Mouse (Mus musculus) large intestine, adult 2 months (tissue): ENCODE data around the gene Uvrag. TPM values are rescaled to one million over a fixed set of nuclear protein-coding genes. Genes with fewer than 3 reads are reported as not detected.
A peak's percentile ranks its signal among the peaks of the same experiment; 100 is the strongest.

Experiments
- DNase-seq: peaks from one replicate; pipeline ENCODE4 v3.0.0-alpha.2; 2012; ENCODE audit warnings: low read depth, low spot score
- WGBS: fragments of 180-500 bp; shearing (Covaris S2); methylation state at CpG from one replicate; pipeline ENCODE4 v1.1.7; 2018; 5-methylcytosine and 5-hydroxymethylcytosine counted together
- polyA plus RNA-seq: library from polyadenylated mRNA; depleted of rRNA; stranded (reverse); fragments of >200 nt; gene quantifications from 2 replicates; pipeline ENCODE4 v1.2.3, GENCODE M21; 2012; rRNA removed

The Uvrag gene
- polyA plus RNA-seq, result 5.0 and 9.5 TPM in 2 replicates

- under 1% methylated on average over 51 of the region's 51 CpGs for WGBS
- DNase-seq, result peak; percentile 99
Measured at GRCm38 (mm10) chr7:99140984-99141918, at the start of gene Uvrag. Gene Uvrag (minus strand): TSS chr7:99141141.

DNA sequence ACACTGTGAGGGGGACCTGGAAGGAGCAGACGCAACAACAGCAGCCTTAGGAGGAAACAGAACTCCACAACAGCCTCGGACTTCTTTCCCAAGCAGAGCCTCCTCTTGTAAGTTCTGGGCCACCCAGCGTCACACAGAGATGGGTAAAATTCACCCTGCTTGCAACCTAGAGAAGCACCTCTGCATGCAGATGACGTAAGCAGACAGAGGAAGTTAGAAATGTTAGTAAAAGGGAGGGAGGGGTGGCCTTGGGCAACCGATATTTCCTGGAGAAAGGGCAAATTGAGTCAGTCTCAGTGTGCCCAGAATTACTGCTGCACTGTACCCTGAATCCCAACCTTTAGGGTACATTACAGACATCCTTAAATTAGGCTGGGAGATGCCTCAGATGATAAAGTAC lies 48.9 kb upstream of the Uvrag start:
- no peak for DNase-seq
- 77% methylated on average over 5 of the region's 5 CpGs for WGBS

GRCm38 (mm10) chr7:99188630-99189029 lies 47.7 kb upstream of the Uvrag start:
- 86% methylated on average over 6 of the region's 6 CpGs for WGBS
- no peak for DNase-seq

DNA sequence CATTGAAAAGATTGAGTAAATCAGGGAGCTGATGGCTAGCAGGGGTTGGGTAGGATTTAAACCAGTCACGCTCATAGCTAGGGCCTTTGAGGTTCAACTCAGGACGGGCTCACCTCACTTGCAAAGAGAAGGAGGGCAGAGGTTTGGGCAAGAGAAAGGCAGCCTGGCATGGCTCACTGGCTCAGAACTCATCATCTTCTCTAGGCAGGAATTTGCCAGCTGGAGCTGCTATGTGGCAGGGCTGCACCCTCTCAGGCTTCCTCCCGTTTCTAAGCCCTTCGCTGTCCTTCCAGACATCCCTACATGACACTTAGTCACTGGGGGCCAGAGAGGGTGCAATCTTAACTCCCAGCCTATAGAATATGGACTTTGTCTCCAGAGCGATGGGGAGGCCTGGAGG lies 46.5 kb upstream of the Uvrag start:
- DNase-seq, result no peak

DNA sequence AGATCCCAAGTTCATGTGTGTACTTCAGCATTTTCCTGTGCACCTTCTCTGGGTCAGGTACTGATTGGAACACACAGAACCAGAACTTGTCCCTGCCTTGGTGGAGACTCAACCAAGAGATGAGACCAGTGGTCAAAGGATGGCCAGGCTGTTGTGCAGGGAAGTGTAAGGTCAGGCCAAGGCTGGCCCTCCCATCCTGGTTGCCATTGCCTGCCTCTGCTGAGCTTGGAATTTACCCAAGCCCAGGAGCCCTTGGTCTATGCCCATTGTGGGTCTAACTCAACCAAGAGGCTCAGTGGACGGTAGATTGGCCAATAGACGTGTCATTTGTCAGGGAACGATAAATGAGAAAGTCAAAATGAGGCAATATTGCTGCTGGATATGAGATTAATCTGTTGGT lies 44.5 kb upstream of the Uvrag start:
- DNase-seq, result no peak
- 93% methylated on average over 3 of the region's 3 CpGs for WGBS

More for the DNA sequence above, 46.5 kb upstream of the Uvrag start:
- WGBS, result 81% methylated on average over 5 of the region's 5 CpGs

DNA sequence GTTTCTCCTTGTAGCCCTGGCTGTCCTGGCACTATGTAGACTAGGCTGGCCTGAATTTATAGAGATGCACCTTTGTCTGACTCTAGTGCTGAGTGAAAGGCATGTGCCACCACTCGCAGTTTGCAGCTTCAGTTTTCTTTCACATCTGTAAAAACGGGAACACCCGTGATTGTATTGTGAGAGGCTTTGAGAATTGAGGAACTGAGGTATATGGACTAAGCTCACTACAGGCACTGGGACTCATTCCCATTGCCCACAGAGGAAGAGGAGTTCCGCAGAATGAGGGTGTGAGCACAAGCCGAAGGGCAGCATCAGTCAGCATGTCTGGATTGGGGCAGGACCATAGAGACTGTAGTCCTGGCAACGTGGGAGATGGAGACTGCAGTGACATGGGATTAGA lies 42.8 kb upstream of the Uvrag start:
- no peak for DNase-seq
- 77% methylated on average over 6 of the region's 6 CpGs for WGBS

- no peak for DNase-seq
- WGBS, result under 1% methylated on average over 63 of the region's 63 CpGs
Measured at GRCm38 (mm10) chr7:99182432-99183172, 41.7 kb upstream of the Uvrag start, which contains the start of gene Dgat2. Gene Dgat2 (minus strand): TSS chr7:99182719.

DNA sequence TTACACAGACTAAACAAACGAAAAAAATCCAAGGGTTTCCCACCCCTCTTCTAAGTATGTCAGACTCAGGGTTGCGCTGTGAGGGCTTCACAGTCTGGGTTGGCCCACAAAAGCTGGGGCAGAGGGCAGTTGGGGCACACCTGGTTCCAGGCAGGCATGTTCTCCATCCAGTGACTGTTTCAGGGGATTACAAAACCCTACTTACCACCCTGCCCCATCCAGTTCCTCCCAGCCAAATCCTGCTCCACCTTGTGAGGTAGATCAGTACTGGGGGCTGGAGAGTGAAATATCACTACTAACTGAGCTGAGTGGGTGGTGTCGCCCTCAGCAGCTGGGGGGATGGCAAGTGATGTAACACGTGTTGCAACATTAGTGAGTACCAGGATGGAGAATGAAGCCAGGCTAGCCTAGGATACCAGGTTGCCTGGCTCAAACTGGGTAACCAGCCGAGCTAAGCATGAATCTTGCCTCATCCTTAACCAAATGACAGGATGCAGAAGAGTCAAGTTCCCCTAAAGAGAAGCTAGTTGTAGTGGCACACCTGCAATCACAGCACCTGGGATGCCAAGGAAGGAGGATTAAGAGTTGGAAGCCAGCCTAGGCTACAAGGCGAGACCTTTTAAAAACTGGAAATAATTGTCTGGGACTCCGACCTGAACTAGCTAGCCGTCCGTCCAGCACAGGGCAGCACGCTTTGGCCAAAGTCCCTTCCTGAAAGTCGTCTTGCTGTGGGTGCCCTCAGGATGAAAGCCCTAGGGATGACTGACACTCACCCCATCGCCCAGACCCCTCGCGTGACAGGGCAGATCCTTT lies 40.9 kb upstream of the Uvrag start:
- 26% methylated on average over 14 of the region's 14 CpGs for WGBS
- DNase-seq, result no peak

- WGBS, result 46% methylated on average over 1 of the region's 1 CpGs
- no peak for DNase-seq
Measured at GRCm38 (mm10) chr7:99180162-99180561, 39.2 kb upstream of the Uvrag start.

- DNase-seq, result no peak
- WGBS, result 95% methylated on average over 9 of the region's 9 CpGs
Measured at GRCm38 (mm10) chr7:99179271-99179670, 38.3 kb upstream of the Uvrag start.

GRCm38 (mm10) chr7:99177386-99177785 lies 36.4 kb upstream of the Uvrag start:
- DNase-seq, result no peak
- 95% methylated on average over 5 of the region's 5 CpGs for WGBS

GRCm38 (mm10) chr7:99175666-99176065 lies 34.7 kb upstream of the Uvrag start:
- 97% methylated on average over 9 of the region's 9 CpGs for WGBS
- DNase-seq, result no peak

DNA sequence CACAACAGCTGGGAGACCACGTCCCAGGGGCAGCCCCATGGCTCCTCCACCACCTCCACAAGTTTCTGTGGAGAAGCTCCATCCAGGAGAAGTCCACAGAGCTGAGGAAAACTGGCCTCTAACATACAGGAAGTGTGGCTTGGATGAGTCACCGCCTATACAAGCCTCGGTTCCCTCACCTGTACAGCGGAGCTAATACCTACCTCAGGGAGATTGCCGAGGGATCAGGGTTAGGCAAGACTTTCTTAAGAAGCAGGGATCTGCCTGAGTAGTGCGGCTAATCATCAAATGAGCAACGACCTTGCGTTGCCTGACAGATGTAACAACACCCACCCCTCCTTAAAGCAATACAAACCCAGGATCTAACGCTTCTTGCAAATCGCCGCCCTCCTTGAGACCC lies 34.2 kb upstream of the Uvrag start:
- DNase-seq, result no peak
- 53% methylated on average over 11 of the region's 11 CpGs for WGBS

GRCm38 (mm10) chr7:99174006-99174405 lies 33.1 kb upstream of the Uvrag start:
- 95% methylated on average over 4 of the region's 4 CpGs for WGBS
- DNase-seq, result no peak

GRCm38 (mm10) chr7:99172898-99173297 lies 32.0 kb upstream of the Uvrag start:
- 31% methylated on average over 6 of the region's 6 CpGs for WGBS
- DNase-seq, result peak; percentile 87

DNA sequence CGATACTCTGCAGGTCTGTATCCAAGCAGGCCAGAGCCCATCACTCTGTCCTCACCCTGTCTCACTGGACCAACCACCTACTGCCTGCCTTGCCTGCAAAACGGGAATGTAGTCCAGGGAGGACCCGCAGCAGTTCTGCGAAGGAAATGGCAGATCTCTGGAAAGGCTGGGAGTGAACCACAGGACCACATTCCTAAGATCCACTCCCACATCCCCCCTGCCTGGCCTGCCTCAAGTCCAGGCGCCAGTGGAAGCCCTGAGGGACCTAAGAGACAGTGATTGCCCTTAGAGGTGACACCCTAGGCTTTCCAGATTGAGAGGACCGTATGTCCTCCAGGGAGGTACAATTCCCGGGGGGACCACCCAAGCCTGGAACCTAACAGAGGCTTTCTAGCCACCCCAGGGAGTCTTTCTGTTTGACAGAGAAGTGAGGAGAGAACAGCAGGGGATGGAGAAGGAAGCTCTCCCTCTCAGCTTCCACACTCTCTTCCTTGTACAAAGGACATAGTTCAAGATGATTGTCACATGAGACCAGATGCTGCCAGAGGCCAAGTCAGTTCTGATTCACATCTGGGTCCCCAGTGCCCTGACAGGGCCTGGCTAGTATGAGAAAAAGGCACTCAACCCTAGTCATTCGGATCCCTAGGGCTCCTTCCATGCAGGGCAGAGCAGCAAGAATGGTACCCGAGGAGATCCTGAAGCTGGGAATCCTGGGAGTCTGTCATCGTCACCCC lies 31.0 kb upstream of the Uvrag start:
- WGBS, result 87% methylated on average over 10 of the region's 10 CpGs
- no peak for DNase-seq

DNA sequence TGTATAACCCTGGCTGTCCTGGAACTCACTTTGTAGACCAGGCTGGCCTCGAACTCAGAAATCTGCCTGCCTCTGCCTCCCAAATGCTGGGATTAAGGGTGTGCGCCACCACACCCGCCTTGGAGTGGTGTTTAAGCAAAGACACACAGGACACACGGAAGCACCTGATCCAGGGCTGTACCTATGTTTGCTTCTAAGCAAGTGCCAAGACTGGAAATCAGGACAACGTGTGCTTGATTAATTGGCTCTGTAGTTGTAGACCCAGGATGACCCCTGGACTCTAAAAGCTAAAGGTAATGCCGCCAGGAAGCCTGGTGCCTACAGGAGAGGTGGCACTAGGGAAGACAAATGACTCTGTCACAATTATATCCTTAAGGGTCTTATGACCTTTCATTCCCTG lies 29.6 kb upstream of the Uvrag start:
- DNase-seq, result no peak
- 76% methylated on average over 6 of the region's 6 CpGs for WGBS

- no peak for DNase-seq
- WGBS, result 61% methylated on average over 9 of the region's 9 CpGs
Measured at GRCm38 (mm10) chr7:99169717-99170403, 28.9 kb upstream of the Uvrag start.

DNA sequence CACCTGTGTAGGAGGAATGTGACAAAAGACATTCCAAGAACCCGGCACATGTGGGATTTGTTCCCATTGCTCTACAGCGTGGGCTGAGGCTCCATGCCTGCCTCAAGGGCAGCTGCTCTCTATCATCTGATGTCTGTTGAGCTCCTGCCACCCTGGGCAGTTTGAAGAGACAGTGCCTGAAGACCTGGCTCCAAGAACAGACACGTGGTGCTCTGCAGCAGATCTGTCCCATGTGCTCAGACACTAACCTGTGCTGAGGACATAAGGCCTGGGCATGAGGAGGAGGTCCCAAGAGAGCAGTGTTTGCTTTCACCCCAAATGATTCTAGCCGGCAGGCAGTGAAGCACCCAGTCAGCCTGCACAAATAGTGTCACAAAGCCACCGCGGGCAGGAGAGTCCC lies 27.8 kb upstream of the Uvrag start:
- whole genome bisulfite sequencing, result 79% methylated on average over 6 of the region's 6 CpGs
- no peak for DNase-seq
